Mouse (Mus musculus) E14TG2a.4 (cell line): Measurements from ENCODE around the gene Dach1.

Experiments used
- CTCF ChIP-seq: conservative IDR thresholded peaks from 2 replicates; pipeline ENCODE4 v1.5.1; 2014; ENCODE audit warnings: low read length
- NANOG ChIP-seq: IDR thresholded peaks from 2 replicates; pipeline ENCODE4 v1.6.1; 2014; ENCODE audit warnings: borderline replicate concordance, low read length, mixed read lengths
- POU5F1 ChIP-seq: IDR thresholded peaks from 2 replicates; pipeline ENCODE4 v1.6.1; 2014; ENCODE audit warnings: low read length, borderline replicate concordance

- TF ChIP-seq CTCF (no peak), NANOG (no peak), POU5F1 (no peak)
These were observed 146.0 kb downstream of the Dach1 start for GRCm38 (mm10) chr14:98023540-98023939.
